Mouse (Mus musculus): ENCODE measurements around the gene Zkscan3. TPM values are rescaled to one million over a fixed set of nuclear protein-coding genes. Genes with fewer than 3 reads are reported as not detected.
A peak's percentile ranks its signal among the peaks of the same experiment; 100 is the strongest.

The Zkscan3 gene
- 10 to 100 TPM; 24.4 to 26.7 (median 26.1) TPM for total RNA-seq (2022)

DNA sequence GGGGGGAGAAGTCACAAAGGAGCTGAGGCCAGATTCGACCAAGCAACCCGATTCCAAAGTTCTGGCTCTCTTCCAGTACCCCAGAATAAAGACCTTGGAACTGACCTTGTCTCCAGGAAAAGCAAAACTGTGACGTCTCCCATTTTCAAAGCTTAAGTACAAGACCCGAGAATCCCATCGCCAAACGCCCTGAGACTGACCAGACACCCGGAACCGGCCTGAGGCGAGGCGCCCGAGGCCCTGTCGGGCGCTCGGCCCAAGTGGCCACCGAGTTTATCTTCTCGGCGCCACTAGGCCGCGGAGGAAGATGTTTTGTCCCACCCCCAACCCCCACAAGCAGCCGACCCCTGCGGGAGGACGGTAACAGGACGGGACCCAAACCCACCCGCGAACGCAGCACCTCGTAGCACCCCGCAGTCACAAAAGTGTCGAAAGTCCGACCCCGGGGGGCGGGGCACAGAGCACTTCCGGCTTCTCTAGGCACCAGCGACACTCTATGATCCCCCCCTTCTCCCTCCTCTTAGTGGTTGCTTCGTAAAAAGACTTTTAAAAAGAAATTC lies at the start of gene Zkscan3:
Gene Zkscan3 (minus strand): TSS at position 469 of the 560 bp plus-strand sequence.
- peak; percentile 81 for DNase-seq (ENCODE audit: low spot score)

DNA sequence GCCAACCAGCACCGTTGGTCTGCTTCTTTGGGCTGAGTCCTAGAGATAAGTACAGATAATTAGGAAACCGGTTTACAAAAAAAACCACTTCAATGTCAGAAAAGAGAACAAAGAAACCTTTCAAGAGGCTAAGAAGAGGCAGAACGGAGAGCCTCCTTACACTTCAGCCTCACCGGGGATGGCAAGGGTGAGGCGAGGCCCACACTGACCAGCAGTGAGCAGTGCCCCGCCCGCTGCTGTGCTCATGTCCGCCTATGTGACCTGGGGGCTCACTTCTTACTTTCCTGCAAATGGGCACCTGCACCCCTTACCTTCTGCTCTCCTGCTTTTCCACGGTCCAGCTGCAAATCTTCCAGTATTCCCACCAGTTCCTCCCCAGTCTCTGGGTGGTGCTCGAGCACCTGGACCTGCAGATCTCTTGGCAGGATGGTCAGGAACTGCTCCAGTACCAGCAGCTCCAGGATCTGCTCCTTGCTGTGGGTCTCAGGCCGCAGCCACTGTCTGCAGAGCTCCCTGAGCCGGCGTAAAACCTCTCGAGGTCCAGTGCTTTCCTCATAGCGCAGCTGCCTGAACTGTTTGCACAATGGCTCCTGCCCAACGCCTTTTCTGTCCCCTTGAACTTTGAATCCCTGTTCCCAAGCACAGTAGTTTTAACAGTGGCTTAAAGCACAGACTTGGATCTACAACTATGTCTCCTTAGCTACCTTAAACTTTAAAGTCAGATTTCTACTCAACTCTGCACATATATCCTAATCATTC lies 45.5 kb upstream of the Zkscan3 start:
- no peak for DNase-seq (ENCODE audit: low spot score)

DNA sequence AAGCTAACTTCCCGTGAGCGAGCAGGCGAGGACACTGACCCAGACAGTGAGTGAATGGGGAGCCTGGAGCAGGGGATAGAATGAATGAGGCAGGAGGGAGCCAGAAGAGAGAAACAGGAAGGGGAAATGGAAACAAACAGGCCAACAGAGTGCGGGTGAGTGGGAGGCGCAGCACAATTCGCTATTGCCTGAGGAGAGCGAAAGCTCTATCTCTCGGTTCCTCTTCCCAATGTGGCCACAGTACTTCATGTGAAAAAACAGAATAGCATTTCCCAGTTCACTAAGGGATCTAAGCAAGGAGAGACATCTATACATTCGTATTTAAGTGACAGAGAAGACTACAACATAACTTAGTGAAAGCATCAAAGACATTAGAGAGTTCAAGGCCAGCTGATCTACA lies 44.2 kb upstream of the Zkscan3 start:
- peak; percentile 9 for DNase-seq (ENCODE audit: low spot score)

DNA sequence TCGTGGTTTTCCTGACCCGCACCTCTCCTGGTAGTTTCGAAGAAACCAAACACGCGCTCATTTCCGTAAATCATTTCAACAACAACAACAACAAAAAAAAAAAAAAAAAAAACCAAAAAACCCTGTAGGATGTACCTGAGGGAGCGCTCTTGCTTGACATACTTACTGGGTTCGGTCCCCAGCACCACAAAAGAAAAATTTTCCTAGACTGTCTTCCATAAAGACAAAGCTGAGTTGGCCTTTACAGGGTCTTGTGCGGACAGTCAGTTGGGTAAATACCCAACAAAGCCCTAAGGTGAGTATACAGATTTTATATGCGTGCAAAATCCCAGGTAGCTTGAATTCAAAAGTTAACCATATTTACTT lies 38.6 kb upstream of the Zkscan3 start:
- DNase-seq (ENCODE audit: low spot score) = no peak

- DNase-seq (ENCODE audit: low spot score) = peak; percentile 21
Observed at GRCm38 (mm10) chr13:21440503-21441206, 38.1 kb upstream of the Zkscan3 start, which contains the start of gene Pgbd1. Gene Pgbd1, minus strand, starts transcription at chr13:21441058.

DNA sequence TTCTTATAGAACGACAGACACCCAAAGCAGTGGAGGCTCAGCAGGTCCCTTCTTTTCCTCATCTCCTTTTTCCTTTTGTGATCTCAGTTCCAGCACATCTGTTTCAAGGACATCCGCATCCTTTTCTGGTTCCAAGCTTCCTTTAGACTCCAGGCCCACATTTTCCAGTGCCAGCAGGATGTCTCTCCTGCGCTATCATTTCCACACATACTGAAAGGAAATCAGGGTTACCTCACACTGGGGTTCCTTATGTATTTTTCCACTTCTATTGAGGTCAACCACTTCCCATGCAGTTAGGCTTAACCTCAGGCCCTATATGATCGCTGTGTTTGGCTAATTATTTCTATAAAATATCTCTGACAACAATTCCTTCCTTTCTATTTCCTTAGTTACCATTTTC lies 32.9 kb upstream of the Zkscan3 start:
- DNase-seq (ENCODE audit: low spot score) = peak; percentile 10

DNA sequence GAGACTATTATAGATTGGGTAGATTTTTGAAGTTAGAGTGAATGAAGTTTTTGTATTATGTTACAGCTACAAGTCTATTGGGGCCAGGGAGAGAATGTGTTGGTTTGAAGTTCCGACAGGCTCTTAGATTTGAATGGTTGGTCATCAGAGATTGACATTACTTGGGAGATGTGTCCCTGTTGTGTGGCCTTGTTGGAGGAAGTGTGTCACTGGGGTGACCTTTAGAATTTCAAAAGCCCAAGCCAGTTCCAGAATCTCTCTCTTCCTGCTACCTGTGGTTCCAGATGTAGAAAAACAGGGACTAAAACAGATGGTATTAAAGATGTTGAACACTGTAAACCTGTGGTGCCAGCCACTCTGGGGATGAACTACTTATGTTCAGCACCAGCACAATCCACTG lies 25.1 kb upstream of the Zkscan3 start:
- no peak for DNase-seq (ENCODE audit: low spot score)

- no peak for DNase-seq (ENCODE audit: low spot score)
Observed at GRCm38 (mm10) chr13:21423301-21423700, 20.7 kb upstream of the Zkscan3 start.

DNA sequence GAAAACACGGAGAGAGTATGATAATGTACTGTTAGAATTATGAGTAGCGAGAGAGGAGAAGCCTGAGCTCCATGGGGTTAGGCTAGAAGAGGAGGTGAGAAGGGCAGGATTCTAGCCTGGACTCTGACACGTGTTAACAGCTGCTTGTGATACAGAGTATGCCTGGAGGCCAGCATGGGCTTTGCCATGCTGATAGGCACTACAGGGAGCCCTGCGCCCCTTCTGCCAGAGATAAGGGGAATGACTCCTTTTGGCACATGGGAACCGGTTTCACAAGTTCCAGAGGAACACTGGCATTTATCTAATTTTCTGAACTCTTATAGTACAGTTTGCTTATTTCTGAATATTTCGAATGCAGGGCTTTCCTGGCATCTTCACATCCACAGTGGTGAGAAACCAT lies 16.3 kb upstream of the Zkscan3 start:
- no peak for DNase-seq (ENCODE audit: low spot score)

DNA sequence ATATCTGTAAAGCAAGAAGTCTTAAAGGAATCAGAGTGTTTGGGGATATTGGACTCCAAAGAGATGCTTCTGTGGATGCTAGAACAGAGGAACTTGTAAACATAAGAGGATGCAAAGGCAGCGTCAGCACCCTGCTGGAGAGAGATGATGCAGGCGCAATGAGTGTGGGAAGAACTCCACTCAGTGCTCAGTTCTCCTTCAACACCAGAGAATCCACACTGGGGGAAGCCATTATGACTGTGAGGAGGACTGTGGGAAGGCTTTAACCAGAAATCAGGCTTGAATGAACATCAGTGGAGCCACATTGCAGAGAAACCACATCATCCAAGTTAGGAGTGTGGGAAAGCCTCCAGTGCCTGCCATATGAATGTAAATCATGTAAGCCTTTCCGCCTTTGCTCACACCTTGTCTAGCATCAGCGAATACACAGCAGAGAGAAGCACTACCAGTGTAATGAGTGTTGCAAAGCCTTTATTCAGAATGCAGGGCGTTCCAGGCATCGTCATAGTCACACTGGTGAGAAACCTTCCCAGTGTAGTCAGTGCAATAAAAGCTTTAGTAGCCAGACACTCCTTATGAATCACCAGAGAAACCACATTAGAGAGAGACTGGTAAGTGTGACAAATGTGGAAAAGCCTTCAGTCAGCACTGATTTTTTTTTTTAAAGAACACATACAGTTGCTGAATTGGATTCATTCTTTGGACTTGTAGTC lies 14.9 kb upstream of the Zkscan3 start:
- DNase-seq (ENCODE audit: low spot score) = no peak

- DNase-seq (ENCODE audit: low spot score) = no peak
Observed at GRCm38 (mm10) chr13:21415750-21416149, 13.2 kb upstream of the Zkscan3 start.

GRCm38 (mm10) chr13:21415266-21415665 lies 12.7 kb upstream of the Zkscan3 start:
- DNase-seq (ENCODE audit: low spot score) = no peak

DNA sequence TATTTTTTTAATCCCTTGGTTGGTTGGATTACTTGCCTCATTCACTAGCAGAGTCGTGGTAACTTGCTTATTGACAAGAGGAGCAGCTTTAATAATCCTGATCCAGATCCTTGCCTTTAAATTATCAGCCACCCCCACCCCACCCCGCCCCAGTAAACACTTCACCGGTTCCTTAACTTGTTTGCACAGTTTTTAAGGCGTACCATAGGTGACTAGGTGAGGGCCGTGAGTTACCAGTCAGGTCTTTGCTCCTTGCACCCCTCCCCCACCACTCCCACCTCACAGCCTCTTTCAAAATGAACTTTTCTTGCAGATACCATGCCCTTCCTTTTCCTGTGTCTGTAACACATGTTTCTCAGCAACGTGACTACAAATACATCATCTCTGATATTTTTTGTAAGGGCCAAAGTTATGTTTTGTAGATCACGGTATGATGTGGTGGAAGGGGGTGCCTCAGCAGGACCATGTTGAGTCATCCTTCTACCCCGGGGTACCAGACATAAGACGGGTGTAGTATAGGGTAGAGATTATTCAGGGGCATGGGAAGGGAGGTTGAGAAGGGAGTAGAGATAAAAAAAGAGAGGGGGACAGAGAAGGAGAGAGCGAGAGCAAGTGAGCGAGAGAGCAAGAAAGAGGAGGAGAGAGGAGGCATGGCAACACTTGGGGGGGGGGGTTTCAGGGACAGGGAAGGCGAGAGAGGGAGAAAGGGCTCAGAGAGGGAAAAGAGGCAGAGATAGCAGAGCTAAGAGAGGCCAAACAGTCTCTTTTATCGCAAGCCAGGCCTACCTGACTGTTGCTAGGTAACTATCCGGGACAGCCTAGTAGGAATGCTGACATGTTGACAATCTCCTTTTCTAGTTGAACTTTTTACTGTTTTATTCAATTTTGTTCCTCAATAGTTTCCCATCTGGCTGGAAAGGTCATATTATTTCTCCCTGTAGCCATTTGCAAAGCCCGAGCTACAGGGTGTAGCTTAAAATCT lies 12.0 kb upstream of the Zkscan3 start:
- no peak for DNase-seq (ENCODE audit: low spot score)

DNA sequence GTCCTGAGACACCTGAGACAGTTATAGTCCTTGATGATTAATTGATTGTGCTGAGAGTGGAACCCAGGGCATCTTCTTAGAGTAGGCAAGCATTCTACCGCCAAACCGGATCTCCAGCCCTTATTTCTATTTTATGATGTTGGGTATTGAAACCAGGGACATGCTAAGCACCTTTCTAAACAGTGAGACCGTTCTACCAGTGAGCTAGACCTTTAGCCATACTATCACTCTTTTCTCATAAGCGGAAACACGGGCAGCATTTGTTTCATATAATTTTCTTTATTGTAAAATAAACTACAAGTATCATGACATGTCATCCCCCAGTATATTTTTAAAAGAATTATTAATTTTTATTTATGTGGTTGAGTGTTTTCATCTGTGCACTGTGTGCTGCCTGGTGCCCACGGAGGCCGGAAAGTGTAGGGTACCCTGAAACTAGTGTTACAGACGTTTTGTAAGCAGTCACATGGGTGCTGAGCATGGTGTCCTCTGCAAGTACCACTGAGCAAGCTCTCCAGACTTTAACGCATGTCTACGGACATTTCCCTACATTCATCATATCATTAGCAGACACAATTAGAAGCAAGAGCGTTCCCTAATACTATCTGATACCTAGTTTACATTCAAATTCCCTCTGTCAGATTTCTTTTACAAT lies 6.4 kb upstream of the Zkscan3 start:
- DNase-seq (ENCODE audit: low spot score) = no peak

DNA sequence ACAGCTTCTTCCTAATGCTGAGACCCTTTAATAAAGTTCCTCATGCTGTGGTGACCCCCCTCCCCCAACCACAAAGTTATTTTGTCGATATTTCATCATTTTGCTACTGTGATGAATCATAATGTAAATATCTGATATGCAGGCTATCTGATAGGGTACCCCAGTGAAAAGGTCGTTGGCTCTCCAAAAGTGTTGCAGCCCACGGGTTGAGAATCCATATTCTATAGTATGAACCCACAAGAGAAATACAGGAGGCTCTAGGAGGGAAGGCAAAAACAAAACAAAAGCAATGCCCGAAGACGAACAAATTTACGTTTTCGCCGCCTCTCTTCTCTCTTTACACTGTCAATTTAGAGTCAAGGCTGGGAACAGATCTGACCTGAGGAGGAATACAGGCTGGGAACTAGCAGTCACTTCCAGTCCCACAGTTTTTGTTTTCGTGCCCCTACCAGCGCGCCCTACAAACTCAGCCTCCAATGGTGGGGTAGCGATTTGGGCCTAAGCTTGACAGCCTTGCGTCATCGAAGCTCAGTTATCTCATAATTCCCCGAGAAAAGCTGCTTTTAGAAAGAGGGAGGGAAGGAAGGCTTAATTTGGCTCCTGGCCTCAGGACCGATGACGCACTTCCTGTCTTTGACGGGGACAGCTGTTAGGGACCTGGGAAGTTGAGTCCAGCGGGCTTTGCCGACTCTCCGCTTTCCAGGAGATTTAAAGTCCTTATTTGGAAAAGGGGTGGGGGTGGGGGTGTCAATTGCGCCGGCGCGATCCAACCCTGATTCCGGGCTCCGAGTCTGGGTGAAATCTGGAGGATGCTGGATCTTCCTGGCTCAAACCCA lies 5.6 kb upstream of the Zkscan3 start:
- peak; percentile 93 for DNase-seq (ENCODE audit: low spot score)

GRCm38 (mm10) chr13:21407341-21407740 lies 4.8 kb upstream of the Zkscan3 start:
- peak; percentile 35 for DNase-seq (ENCODE audit: low spot score)

GRCm38 (mm10) chr13:21402848-21403247 lies 293 bp upstream of the Zkscan3 start:
- DNase-seq (ENCODE audit: low spot score) = no peak

DNA sequence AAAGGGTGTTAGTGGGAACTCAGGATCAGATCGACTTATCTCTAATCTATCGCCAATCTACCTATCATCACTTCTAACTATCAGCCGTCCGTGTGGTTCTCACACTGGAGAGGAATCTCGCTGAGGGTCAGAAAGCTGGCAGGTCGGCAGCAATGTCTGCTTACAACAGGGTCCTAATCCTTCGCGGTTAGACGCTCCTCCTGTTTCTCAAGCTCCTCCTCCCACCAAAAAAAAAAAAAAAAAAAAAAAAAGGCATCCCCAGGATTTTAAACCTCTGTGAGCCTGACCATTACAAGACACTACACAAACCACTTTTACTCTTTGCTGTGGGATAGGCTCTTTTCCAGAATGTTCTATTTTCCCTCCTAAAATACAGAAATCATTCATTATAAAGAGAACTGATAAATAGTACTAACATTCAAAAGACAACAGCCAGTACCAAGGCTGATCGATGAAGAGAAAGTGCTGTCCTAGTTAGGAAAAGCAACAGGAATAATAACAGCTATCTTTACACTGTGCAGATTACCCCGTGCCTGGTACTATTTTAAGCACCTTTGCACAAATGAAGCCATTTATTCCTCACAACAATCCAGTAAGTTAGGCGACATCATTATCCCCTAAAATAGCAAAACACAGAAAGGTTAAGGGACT lies 794 bp downstream of the Zkscan3 start:
- no peak for DNase-seq (ENCODE audit: low spot score)

- no peak for DNase-seq (ENCODE audit: low spot score)
Observed at GRCm38 (mm10) chr13:21401166-21401565, 1.4 kb downstream of the Zkscan3 start.

Data from heart, adult 8-10 months (tissue).